Mouse (Mus musculus) olfactory bulb, adult 2 months (tissue): ENCODE results near the gene Pam.

Source experiments
- CTCF ChIP-seq: fragments of 200-500 bp; IDR thresholded peaks from 2 replicates; pipeline ENCODE4 v1.5.1; 2012; ENCODE audit warnings: low read depth, mild to moderate bottlenecking, low read length, moderate library complexity; ENCODE audit not compliant: insufficient read depth
- POLR2A ChIP-seq: fragments of 200-500 bp; IDR thresholded peaks from 2 replicates; pipeline ENCODE4 v1.6.1; 2012; ENCODE audit warnings: mild to moderate bottlenecking, low read depth, low read length, moderate library complexity; ENCODE audit not compliant: insufficient read depth

DNA sequence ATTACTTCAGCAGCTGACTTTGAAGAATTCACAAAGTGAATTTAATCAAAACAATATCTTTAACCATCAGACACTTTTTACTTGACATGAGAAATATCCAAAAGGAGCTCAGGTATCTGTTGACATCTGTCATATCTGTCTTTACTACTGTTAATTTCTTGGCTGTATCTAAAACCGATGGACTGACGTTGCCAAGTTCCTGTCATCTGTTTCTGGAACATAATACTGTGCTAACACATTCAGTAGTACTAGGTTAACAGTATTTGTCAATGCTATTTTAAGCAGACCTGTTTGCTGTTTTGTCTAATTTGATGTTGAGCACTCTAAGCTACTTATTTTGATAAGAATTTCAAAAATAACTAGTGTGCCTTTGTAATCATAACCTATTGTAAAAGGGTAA lies 307.0 kb downstream of the Pam start:
- TF ChIP-seq CTCF = no peak
- TF ChIP-seq POLR2A = no peak
